Mouse (Mus musculus): ENCODE results near the gene Patz1. TPM values are rescaled to one million over a fixed set of nuclear protein-coding genes. Genes with fewer than 3 reads are reported as not detected.

Patz1 gene
- polyA plus RNA-seq, 1 experiment from 2014 or later: 61.3 TPM

DNA sequence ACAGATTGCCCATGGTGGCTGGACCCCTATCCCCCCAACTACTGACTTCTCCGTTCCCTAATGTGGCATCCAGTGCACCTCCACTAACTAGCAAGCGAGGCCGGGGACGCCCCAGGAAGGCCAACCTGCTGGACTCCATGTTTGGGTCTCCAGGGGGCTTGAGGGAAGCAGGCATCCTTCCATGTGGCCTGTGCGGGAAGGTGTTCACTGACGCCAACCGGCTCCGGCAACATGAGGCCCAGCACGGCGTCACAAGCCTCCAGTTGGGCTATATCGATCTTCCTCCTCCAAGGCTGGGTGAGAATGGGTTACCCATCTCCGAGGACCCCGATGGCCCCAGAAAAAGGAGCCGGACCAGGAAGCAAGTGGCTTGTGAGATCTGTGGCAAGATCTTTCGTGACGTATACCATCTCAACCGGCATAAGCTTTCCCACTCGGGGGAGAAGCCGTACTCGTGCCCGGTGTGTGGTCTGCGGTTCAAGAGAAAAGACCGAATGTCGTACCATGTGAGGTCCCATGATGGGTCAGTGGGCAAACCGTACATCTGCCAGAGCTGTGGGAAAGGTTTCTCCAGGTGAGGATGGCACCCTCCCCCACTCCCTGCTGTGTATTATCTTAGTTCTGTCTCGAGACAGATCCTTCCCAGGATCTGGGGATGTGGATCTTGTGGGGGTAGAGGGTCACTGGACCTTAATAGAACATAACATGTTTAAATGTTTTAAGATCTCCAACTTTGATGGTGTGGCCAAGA lies 2.8 kb downstream of the Patz1 start:
- H3K9me3 ChIP-seq (ENCODE audit: low read depth, low read length): no peaks in the 10 kb centered on the region
- H3K4me2 ChIP-seq: peak overlapping the region; percentile 100
- peak overlapping the region; percentile 100 for H3K27ac ChIP-seq (ENCODE audit: low read depth)
- no peaks in the 10 kb centered on the region for H3K27me3 ChIP-seq (ENCODE audit: insufficient read depth, low read length)
- H3K4me3 ChIP-seq (ENCODE audit: low read depth, low read length): peak overlapping the region; percentile 93
- TF ChIP-seq CTCF (IDR thresholded peaks at IDR 0.05; ENCODE audit: low read depth): no peak
- H3K36me3 ChIP-seq (ENCODE audit: insufficient read depth): peaks cover 47% of the 10 kb centered on the region
- DNase-seq (peak; percentile 33), ATAC-seq (ENCODE audit: insufficient read depth) (no peak)
- H3K9ac ChIP-seq: peak overlapping the region; percentile 95
- peaks cover 22% of the 10 kb centered on the region for H3K4me1 ChIP-seq (ENCODE audit: insufficient read depth)
- WGBS: 1% methylated on average over 26 of the region's 26 CpGs

DNA sequence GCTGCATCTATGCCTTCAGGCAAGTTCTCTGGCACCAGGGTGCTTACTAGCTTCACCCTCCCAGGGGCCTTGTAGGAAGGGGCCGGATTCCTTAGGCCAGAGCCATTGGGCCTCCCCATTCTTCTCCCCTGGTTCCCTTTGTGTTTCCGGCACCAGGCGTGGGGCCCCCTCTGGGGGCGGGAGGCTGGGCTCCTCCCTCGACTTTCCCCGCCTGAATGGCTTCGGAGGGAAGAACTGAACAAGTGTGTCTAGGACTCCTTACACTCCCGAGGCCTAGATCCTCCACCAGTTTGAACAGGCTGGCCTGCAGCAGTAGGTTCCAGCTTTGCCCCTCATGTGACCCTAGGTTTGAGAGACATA lies 3.4 kb downstream of the Patz1 start:
- peak; percentile 84 for DNase-seq
- Histone ChIP-seq H3K9me3 (ENCODE audit: low read depth, low read length) (no peaks in the 10 kb centered on the region), H3K4me2 (peak overlapping the region; percentile 100), H3K36me3 (ENCODE audit: insufficient read depth) (peaks cover 52% of the 10 kb centered on the region), H3K4me3 (ENCODE audit: low read depth, low read length) (peak overlapping the region; percentile 93), H3K27ac (ENCODE audit: low read depth) (peak overlapping the region; percentile 100), H3K4me1 (ENCODE audit: insufficient read depth) (peaks cover 22% of the 10 kb centered on the region), H3K9ac (peak overlapping the region; percentile 95), H3K27me3 (ENCODE audit: insufficient read depth, low read length) (no peaks in the 10 kb centered on the region)
- 0% methylated on average over 8 of the region's 8 CpGs for WGBS
- ATAC-seq (ENCODE audit: insufficient read depth): peak; percentile 28
- TF ChIP-seq CTCF (IDR thresholded peaks at IDR 0.05; ENCODE audit: low read depth): no peak

DNA sequence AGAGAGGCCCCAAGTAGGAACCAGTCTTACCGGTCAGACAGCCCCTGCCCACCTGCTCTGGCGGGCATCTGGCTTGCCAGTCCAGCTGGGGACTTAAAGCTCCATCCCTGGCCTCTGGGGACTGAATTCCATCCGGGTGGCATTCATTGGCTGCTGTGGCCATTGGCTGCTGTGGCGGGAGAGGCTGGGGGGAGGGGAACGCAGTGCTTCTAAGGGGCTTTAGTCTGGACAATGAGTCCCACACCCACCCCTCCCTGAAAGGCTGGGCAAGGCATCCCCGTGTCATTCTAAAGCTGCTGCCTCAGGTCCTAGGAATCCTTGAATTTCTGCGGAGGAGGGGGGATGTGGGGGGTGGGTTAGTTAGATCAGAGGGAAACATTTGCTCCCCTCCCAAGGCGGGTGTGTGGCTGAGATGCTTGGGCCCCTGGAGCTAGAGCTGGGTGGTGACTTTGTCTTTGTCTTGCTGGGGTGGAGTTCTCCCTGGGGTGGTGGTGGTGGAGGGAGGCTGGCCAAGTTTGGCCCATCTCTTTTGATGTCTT lies 4.1 kb downstream of the Patz1 start:
- Histone ChIP-seq H3K4me1 (ENCODE audit: insufficient read depth) (peaks cover 20% of the 10 kb centered on the region), H3K9me3 (ENCODE audit: low read depth, low read length) (no peaks in the 10 kb centered on the region), H3K36me3 (ENCODE audit: insufficient read depth) (peaks cover 60% of the 10 kb centered on the region), H3K27me3 (ENCODE audit: insufficient read depth, low read length) (no peaks in the 10 kb centered on the region), H3K9ac (peak overlapping the region; percentile 95), H3K4me2 (peak overlapping the region; percentile 100), H3K27ac (ENCODE audit: low read depth) (peak overlapping the region; percentile 100), H3K4me3 (ENCODE audit: low read depth, low read length) (peak overlapping the region; percentile 93)
- peak; percentile 2; the same call in 1 of the 2 replicates for ATAC-seq (ENCODE audit: insufficient read depth)
- WGBS: under 1% methylated on average over 8 of the region's 8 CpGs
- no peak for TF ChIP-seq CTCF (IDR thresholded peaks at IDR 0.05; ENCODE audit: low read depth)
- peak; percentile 77 for DNase-seq

DNA sequence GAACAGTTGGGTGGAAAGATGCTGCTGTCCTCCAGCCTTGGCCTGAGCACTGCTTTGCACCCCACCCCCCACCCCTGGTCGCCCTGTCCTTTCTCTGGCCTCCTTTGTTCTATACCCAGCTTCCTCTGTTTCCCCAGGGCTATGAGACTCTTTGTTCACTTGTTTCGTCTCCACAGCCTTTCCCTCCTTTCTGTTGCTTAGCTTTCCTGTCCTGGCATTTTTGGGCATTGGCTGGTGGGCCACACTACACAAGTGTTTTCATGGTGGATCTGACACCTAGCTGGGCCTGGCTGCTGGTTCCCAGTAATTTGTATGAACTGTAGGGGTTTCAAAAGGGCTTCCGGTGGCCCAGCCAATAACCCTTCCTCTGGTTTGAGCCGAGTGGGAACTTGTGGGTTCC lies 4.7 kb downstream of the Patz1 start:
- no peak for TF ChIP-seq CTCF (IDR thresholded peaks at IDR 0.05; ENCODE audit: low read depth)
- H3K36me3 ChIP-seq (ENCODE audit: insufficient read depth): peaks cover 66% of the 10 kb centered on the region
- no peaks in the 10 kb centered on the region for H3K27me3 ChIP-seq (ENCODE audit: insufficient read depth, low read length)
- H3K4me1 ChIP-seq (ENCODE audit: insufficient read depth): peaks cover 15% of the 10 kb centered on the region
- no peak for ATAC-seq (ENCODE audit: insufficient read depth)
- peak overlapping the region; percentile 100 for H3K27ac ChIP-seq (ENCODE audit: low read depth)
- H3K4me3 ChIP-seq (ENCODE audit: low read depth, low read length): peak overlapping the region; percentile 93
- no peak for DNase-seq
- WGBS: 38% methylated on average over 4 of the region's 4 CpGs
- H3K9ac ChIP-seq: peak overlapping the region; percentile 95
- H3K9me3 ChIP-seq (ENCODE audit: low read depth, low read length): no peaks in the 10 kb centered on the region
- peak overlapping the region; percentile 100 for H3K4me2 ChIP-seq

DNA sequence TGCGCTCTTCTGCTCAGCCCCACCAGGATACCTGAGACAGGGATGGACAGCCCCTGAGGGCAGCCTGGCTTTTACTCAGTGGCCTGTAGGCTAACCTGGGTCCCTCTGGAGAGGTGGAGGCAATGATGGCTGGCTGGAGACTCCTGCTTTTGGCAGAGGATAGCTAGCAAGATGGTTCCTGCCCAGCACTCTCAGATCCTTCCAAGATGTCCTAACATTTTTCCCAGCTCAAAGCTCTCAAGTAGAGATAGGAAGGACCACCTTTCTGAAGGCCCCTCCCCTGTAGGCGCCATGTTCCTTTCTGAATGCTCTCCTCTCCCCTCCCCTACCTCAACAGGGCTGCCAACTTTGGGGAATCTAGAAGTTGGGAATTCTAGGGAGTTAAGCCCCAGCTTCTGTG lies 6.0 kb downstream of the Patz1 start:
- Histone ChIP-seq H3K27me3 (ENCODE audit: insufficient read depth, low read length) (no peaks in the 10 kb centered on the region), H3K4me1 (ENCODE audit: insufficient read depth) (peaks cover 15% of the 10 kb centered on the region), H3K27ac (ENCODE audit: low read depth) (no peak overlapping the region), H3K4me2 (peak overlapping the region; percentile 100), H3K9me3 (ENCODE audit: low read depth, low read length) (no peaks in the 10 kb centered on the region), H3K9ac (peak overlapping the region; percentile 95; the same call in 1 of the 2 replicates), H3K4me3 (ENCODE audit: low read depth, low read length) (0 out of 2 replicates have a peak overlapping the region, but pooled peaks have one; percentile 93), H3K36me3 (ENCODE audit: insufficient read depth) (peaks cover 78% of the 10 kb centered on the region)
- WGBS: 87% methylated on average over 2 of the region's 2 CpGs
- TF ChIP-seq CTCF (IDR thresholded peaks at IDR 0.05; ENCODE audit: low read depth): no peak
- DNase-seq: no peak
- ATAC-seq (ENCODE audit: insufficient read depth): no peak

DNA sequence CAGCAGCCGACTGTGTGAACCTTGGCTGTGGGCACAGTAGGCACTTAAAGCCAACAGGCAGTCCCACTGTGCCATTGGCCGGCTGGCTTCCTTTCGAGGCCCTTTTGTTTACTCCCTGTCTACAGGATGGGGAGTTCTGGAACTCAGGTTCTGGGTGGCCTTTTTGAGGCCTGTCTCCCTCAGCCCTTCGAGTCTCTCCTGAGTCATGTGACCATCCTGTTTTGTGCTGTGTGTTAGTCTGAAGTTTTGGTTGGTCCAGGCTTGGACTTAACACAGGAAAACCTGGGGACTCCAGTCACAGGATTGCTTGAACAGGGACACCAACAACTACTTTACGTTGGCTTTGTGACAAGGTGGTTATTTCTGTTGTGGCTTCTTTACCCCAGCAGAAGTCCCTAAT lies 7.4 kb downstream of the Patz1 start:
- H3K4me3 ChIP-seq (ENCODE audit: low read depth, low read length): no peak overlapping the region
- ATAC-seq (ENCODE audit: insufficient read depth) (no peak), DNase-seq (no peak)
- peaks cover 15% of the 10 kb centered on the region for H3K4me1 ChIP-seq (ENCODE audit: insufficient read depth)
- no peak overlapping the region for H3K27ac ChIP-seq (ENCODE audit: low read depth)
- H3K9me3 ChIP-seq (ENCODE audit: low read depth, low read length): no peaks in the 10 kb centered on the region
- H3K9ac ChIP-seq: no peak overlapping the region
- TF ChIP-seq CTCF (IDR thresholded peaks at IDR 0.05; ENCODE audit: low read depth): no peak
- no peak overlapping the region for H3K4me2 ChIP-seq
- H3K36me3 ChIP-seq (ENCODE audit: insufficient read depth): peaks cover 89% of the 10 kb centered on the region
- 58% methylated on average over 5 of the region's 5 CpGs for WGBS
- no peaks in the 10 kb centered on the region for H3K27me3 ChIP-seq (ENCODE audit: insufficient read depth, low read length)
